Mouse (Mus musculus): Measurements from ENCODE around the gene Ehf.

GRCm38 (mm10) chr2:103322171-103322570 lies 19.1 kb upstream of the Ehf start:
- TF ChIP-seq CTCF (IDR thresholded peaks at IDR 0.05) (no peak), POLR2A (IDR thresholded peaks at IDR 0.05; ENCODE audit: insufficient read depth, low read depth, low read length) (no peak), EP300 (IDR thresholded peaks at IDR 0.05; ENCODE audit: insufficient read depth, low read depth, low read length) (no peak)
